Mouse (Mus musculus) megakaryocyte-erythroid progenitor cell, adult 5-6 weeks (primary cell): Measurements from ENCODE around the gene St3gal4. TPM values are rescaled to one million over a fixed set of nuclear protein-coding genes. Genes with fewer than 3 reads are reported as not detected.

Experiments
- ATAC-seq: replicated peaks from 2 replicates; pipeline ENCODE4 v1.8.0; 2016; ENCODE audit warnings: mild to moderate bottlenecking, inconsistent platforms; ENCODE audit not compliant: severe bottlenecking, poor library complexity, low FRiP score, low TSS enrichment
- total RNA-seq, 2 experiments: library from RNA; stranded (forward) in 1 of 2; stranded (reverse) in 1 of 2; fragments of 200-1000, 215-1000 nt in 1 of 2; fragments of >200 nt in 1 of 2; fragmentation: Nextera tagmentation in 1 of 2; gene quantifications; 2 replicates each; pipeline ENCODE4 v1.2.3; 2014 to 2017

The St3gal4 gene
- total RNA-seq, 2 experiments from 2014 or later: 31.6 to 47.0 TPM

- ATAC-seq: no peak
Observed at GRCm38 (mm10) chr9:35131637-35132397, 12.7 kb upstream of the St3gal4 start.

GRCm38 (mm10) chr9:35128995-35129418, 9.9 kb upstream of the St3gal4 start:
- ATAC-seq: no peak

GRCm38 (mm10) chr9:35128564-35128963, 9.5 kb upstream of the St3gal4 start:
- no peak for ATAC-seq

GRCm38 (mm10) chr9:35127561-35127960, 8.5 kb upstream of the St3gal4 start:
- no peak for ATAC-seq

GRCm38 (mm10) chr9:35127147-35127546, 8.1 kb upstream of the St3gal4 start:
- ATAC-seq: no peak

- ATAC-seq: no peak
Observed at GRCm38 (mm10) chr9:35124678-35124955, 5.5 kb upstream of the St3gal4 start.

GRCm38 (mm10) chr9:35123804-35124677, 5.0 kb upstream of the St3gal4 start:
- ATAC-seq: no peak

- peak; percentile 51 for ATAC-seq
Observed at GRCm38 (mm10) chr9:35123456-35123803, 4.4 kb upstream of the St3gal4 start.

GRCm38 (mm10) chr9:35122551-35123266, 3.6 kb upstream of the St3gal4 start:
- peak; percentile 88 for ATAC-seq

GRCm38 (mm10) chr9:35118563-35118962, 505 bp downstream of the St3gal4 start:
- no peak for ATAC-seq

GRCm38 (mm10) chr9:35117384-35118295, 1.4 kb downstream of the St3gal4 start:
- peak; percentile 13; the same call in 1 of the 2 replicates for ATAC-seq

GRCm38 (mm10) chr9:35116391-35117381, 2.4 kb downstream of the St3gal4 start:
- peak; percentile 79 for ATAC-seq

- no peak for ATAC-seq
Observed at GRCm38 (mm10) chr9:35115804-35116203, 3.3 kb downstream of the St3gal4 start.

- ATAC-seq: no peak
Observed at GRCm38 (mm10) chr9:35115299-35115698, 3.8 kb downstream of the St3gal4 start.

- ATAC-seq: no peak
Observed at GRCm38 (mm10) chr9:35114234-35114633, 4.8 kb downstream of the St3gal4 start.

- no peak for ATAC-seq
Observed at GRCm38 (mm10) chr9:35111941-35112595, 7.0 kb downstream of the St3gal4 start.

- no peak for ATAC-seq
Observed at GRCm38 (mm10) chr9:35111446-35111845, 7.6 kb downstream of the St3gal4 start.

GRCm38 (mm10) chr9:35110567-35110966, 8.5 kb downstream of the St3gal4 start:
- no peak for ATAC-seq
